10 mouse cellular contexts compared by ENCODE assay signal in the genomic region with DNA sequence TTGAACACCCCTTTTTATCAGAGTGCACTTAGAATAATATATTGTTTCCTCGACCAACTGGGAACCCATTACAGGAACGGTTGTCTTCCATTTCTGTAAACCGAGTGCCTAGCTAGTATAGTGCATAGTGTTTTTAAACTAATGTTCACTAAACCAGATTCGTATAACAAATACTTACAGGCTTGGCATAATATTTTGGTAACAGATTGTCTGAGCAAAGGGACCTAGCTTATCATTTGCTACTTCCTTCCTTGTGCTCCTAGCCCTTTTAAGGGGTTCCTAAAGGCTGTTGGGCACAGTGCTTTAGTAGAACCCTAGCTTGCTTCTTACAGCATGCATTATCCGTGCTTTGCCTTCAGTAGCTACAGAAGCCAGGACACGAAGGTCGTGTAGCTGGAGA. TPM values are rescaled to one million over a fixed set of nuclear protein-coding genes. Genes with fewer than 3 reads are reported as not detected.
A peak's percentile ranks its signal among the peaks of the same experiment; 100 is the strongest.
DNase-seq lines count a peak whose midpoint lies in the region; ATAC-seq and TF ChIP-seq lines count a peak whose summit lies in the region.
"Had no signal": no experiment of that assay in that cellular context is flagged by ENCODE, and none has a peak within 500 bp of the region (broad histone marks: within the 10 kb centered on the region; RNA-seq: fewer than 3 reads in every experiment).

No protein-coding gene starts in this region.

- intact Hi-C loops in gastrocnemius, adult 2 months (cut with DNase I), result no loop called here

- H3K9ac ChIP-seq in kidney, embryonic 15.5 days, result no peak overlapping the region
- H3K9ac ChIP-seq in forebrain, embryonic 16.5 days (replicated peaks; ENCODE audit: low read depth, low read length), result no peak overlapping the region
- peak overlapping the region; percentile 10; the same call in 1 of the 2 replicates for H3K9ac ChIP-seq in limb, embryonic 15.5 days

- H3K9me3 ChIP-seq in kidney, embryonic 15.5 days (replicated peaks), result no peaks in the 10 kb centered on the region
- H3K9me3 ChIP-seq in embryonic facial prominence, embryonic 10.5 days, result no peaks in the 10 kb centered on the region
- H3K9me3 ChIP-seq in forebrain, embryonic 16.5 days (ENCODE audit: control insufficient read depth, low read length), result no peaks in the 10 kb centered on the region
- H3K9me3 ChIP-seq in limb, embryonic 15.5 days, result no peaks in the 10 kb centered on the region

- H3K36me3 ChIP-seq in kidney, embryonic 15.5 days, result no peaks in the 10 kb centered on the region
- no peaks in the 10 kb centered on the region for H3K36me3 ChIP-seq in embryonic facial prominence, embryonic 10.5 days (replicated peaks)
- no peaks in the 10 kb centered on the region for H3K36me3 ChIP-seq in forebrain, embryonic 16.5 days (ENCODE audit: control insufficient read depth, insufficient read depth)
- no peaks in the 10 kb centered on the region for H3K36me3 ChIP-seq in limb, embryonic 15.5 days

- ATAC-seq in kidney, embryonic 15.5 days (replicated peaks; ENCODE audit: low FRiP score), result no peak
- no peak for ATAC-seq in forebrain, embryonic 16.5 days
- ATAC-seq in limb, embryonic 15.5 days (ENCODE audit: insufficient number of reproducible peaks, low FRiP score, low TSS enrichment, low read depth), result no peak

- no peak overlapping the region for H3K4me2 ChIP-seq in kidney, embryonic 15.5 days
- no peak overlapping the region for H3K4me2 ChIP-seq in forebrain, embryonic 16.5 days (ENCODE audit: low read length)
- H3K4me2 ChIP-seq in limb, embryonic 15.5 days, result no peak overlapping the region

- DNase-seq in kidney, postnatal 10 days, result no peak
- no peak for DNase-seq in embryonic facial prominence, embryonic 10.5 days (ENCODE audit: low spot score)
- DNase-seq in gastrocnemius, adult 2 months, result no peak
- DNase-seq in thymus, postnatal 4 days, result no peak
- DNase-seq in cerebellum, postnatal 4 days (ENCODE audit: low spot score in 2 of 2), result no peak
- DNase-seq: adrenal gland, adult 2 months; heart, adult 11 months had no signal

- H3K4me3 ChIP-seq in kidney, embryonic 15.5 days (replicated peaks), result no peak overlapping the region
- peak overlapping the region; percentile 44 for H3K4me3 ChIP-seq in embryonic facial prominence, embryonic 10.5 days
- H3K4me3 ChIP-seq in forebrain, embryonic 16.5 days (replicated peaks; ENCODE audit: low read length), result no peak overlapping the region
- no peak overlapping the region for H3K4me3 ChIP-seq in limb, embryonic 15.5 days
- no peak overlapping the region for H3K4me3 ChIP-seq in gastrocnemius, adult 2 months

- H3K27me3 ChIP-seq in kidney, embryonic 15.5 days, result no peaks in the 10 kb centered on the region
- H3K27me3 ChIP-seq in embryonic facial prominence, embryonic 10.5 days (replicated peaks; ENCODE audit: low read depth, poor library complexity, severe bottlenecking), result no peaks in the 10 kb centered on the region
- no peaks in the 10 kb centered on the region for H3K27me3 ChIP-seq in forebrain, embryonic 16.5 days (replicated peaks; ENCODE audit: control insufficient read depth, insufficient read depth, low read length)
- no peaks in the 10 kb centered on the region for H3K27me3 ChIP-seq in limb, embryonic 15.5 days

- 32% methylated on average over 7 of the region's 7 CpGs for WGBS in kidney, embryonic 15.5 days
- 39% methylated on average over 7 of the region's 7 CpGs for WGBS in embryonic facial prominence, embryonic 10.5 days
- WGBS in forebrain, embryonic 16.5 days, result 37% methylated on average over 7 of the region's 7 CpGs
- 31% methylated on average over 7 of the region's 7 CpGs for WGBS in limb, embryonic 15.5 days

- H3K27ac ChIP-seq in kidney, embryonic 15.5 days, result peak overlapping the region; percentile 62
- peak overlapping the region; percentile 88 for H3K27ac ChIP-seq in embryonic facial prominence, embryonic 10.5 days (replicated peaks)
- peak overlapping the region; percentile 62 for H3K27ac ChIP-seq in forebrain, embryonic 16.5 days (ENCODE audit: low read length)
- H3K27ac ChIP-seq in limb, embryonic 15.5 days, result peak overlapping the region; percentile 81
- no peak overlapping the region for H3K27ac ChIP-seq in gastrocnemius, adult 2 months

- TF ChIP-seq CTCF in gastrocnemius, adult 2 months (IDR thresholded peaks at IDR 0.05), result no peak

- peaks cover 31% of the 10 kb centered on the region for H3K4me1 ChIP-seq in kidney, embryonic 15.5 days
- peaks cover 51% of the 10 kb centered on the region for H3K4me1 ChIP-seq in embryonic facial prominence, embryonic 10.5 days
- peaks cover 25% of the 10 kb centered on the region for H3K4me1 ChIP-seq in forebrain, embryonic 16.5 days (replicated peaks; ENCODE audit: control insufficient read depth, insufficient read depth, low read length)
- H3K4me1 ChIP-seq in limb, embryonic 15.5 days, result peaks cover 32% of the 10 kb centered on the region

RNA-seq across cellular contexts. Expression of a gene that starts 3.9 kb away (rescaled TPM):
- 77.3 and 85.7 TPM in 2 replicates for polyA plus RNA-seq in kidney, embryonic 15.5 days (2015; fragmentation: Nextera tagmentation; extraction: Ambion mirVana)
- polyA plus RNA-seq in embryonic facial prominence, embryonic 10.5 days (2016; fragmentation: Nextera tagmentation; extraction: Ambion mirVana), result 81.4 and 86.7 TPM in 2 replicates
- 112 and 124 TPM in 2 replicates for polyA plus RNA-seq in forebrain, embryonic 16.5 days (2015; fragmentation: Nextera tagmentation; extraction: Ambion mirVana)
- polyA plus RNA-seq in limb, embryonic 15.5 days (2015; fragmentation: Nextera tagmentation; extraction: Ambion mirVana), result 81.6 and 82.7 TPM in 2 replicates
- 10 to 100 TPM; 21.6 to 25.7 TPM for total RNA-seq in gastrocnemius, adult 2 months (2021)

RNA-seq across cellular contexts. Expression of a gene that starts 18.6 kb away (rescaled TPM):
- polyA plus RNA-seq in kidney, embryonic 15.5 days (2015; fragmentation: Nextera tagmentation; extraction: Ambion mirVana), result 0.96 and 1.8 TPM in 2 replicates
- 1.3 and 1.6 TPM in 2 replicates for polyA plus RNA-seq in embryonic facial prominence, embryonic 10.5 days (2016; fragmentation: Nextera tagmentation; extraction: Ambion mirVana)
- 0.47 and 0.52 TPM in 2 replicates for polyA plus RNA-seq in forebrain, embryonic 16.5 days (2015; fragmentation: Nextera tagmentation; extraction: Ambion mirVana)
- 54.1 and 57.4 TPM in 2 replicates for polyA plus RNA-seq in limb, embryonic 15.5 days (2015; fragmentation: Nextera tagmentation; extraction: Ambion mirVana)
- total RNA-seq in gastrocnemius, adult 2 months (2021), result not detected

RNA-seq across cellular contexts. Expression of a gene that starts 40.9 kb away (rescaled TPM):
- 4.0 and 4.3 TPM in 2 replicates for polyA plus RNA-seq in kidney, embryonic 15.5 days (2015; fragmentation: Nextera tagmentation; extraction: Ambion mirVana)
- polyA plus RNA-seq in embryonic facial prominence, embryonic 10.5 days (2016; fragmentation: Nextera tagmentation; extraction: Ambion mirVana), result 1.7 and 1.8 TPM in 2 replicates
- 2.1 and 2.3 TPM in 2 replicates for polyA plus RNA-seq in forebrain, embryonic 16.5 days (2015; fragmentation: Nextera tagmentation; extraction: Ambion mirVana)
- 21.3 and 21.4 TPM in 2 replicates for polyA plus RNA-seq in limb, embryonic 15.5 days (2015; fragmentation: Nextera tagmentation; extraction: Ambion mirVana)
- 10 to 100 TPM; 10.5 to 15.0 TPM for total RNA-seq in gastrocnemius, adult 2 months (2021)

Comparison
In these comparisons a context has a peak if more than half of its experiments do, and no peak if none do; other contexts are left out.
1. RNA of a gene that starts 18.6 kb away (polyA plus RNA-seq): 54.1 to 57.4 TPM in limb, embryonic 15.5 days; 1.3 to 1.6 TPM in embryonic facial prominence, embryonic 10.5 days, 0.96 to 1.8 TPM in kidney, embryonic 15.5 days and 0.47 to 0.52 TPM in forebrain, embryonic 16.5 days; every median in the first group is over 10 times any median in the second.